Mouse (Mus musculus): ENCODE data around the gene Plcd1. TPM values are rescaled to one million over a fixed set of nuclear protein-coding genes. Genes with fewer than 3 reads are reported as not detected.

The Plcd1 gene
- polyA plus RNA-seq, 1 experiment from 2014 or later = 15.9 TPM

GRCm38 (mm10) chr9:119033111-119033921 lies 60.0 kb downstream of the Plcd1 start:
- Histone ChIP-seq H3K9ac (ENCODE audit: low read depth, low read length) (no peak overlapping the region), H3K27ac (ENCODE audit: low read length) (peak overlapping the region; percentile 77), H3K4me3 (ENCODE audit: low read depth, low read length) (no peak overlapping the region), H3K4me1 (ENCODE audit: control insufficient read depth, insufficient read depth, low read length) (peaks cover 25% of the 10 kb centered on the region), H3K9me3 (replicated peaks; ENCODE audit: control insufficient read depth, low read length, poor library complexity, severe bottlenecking) (no peaks in the 10 kb centered on the region), H3K36me3 (ENCODE audit: control insufficient read depth, insufficient read depth, low read length) (peaks cover 4% of the 10 kb centered on the region; the same call in 1 of the 2 replicates), H3K4me2 (ENCODE audit: low read length) (no peak overlapping the region), H3K27me3 (ENCODE audit: control insufficient read depth, insufficient read depth, low read depth, low read length) (no peaks in the 10 kb centered on the region)
- WGBS = 56% methylated on average over 19 of the region's 19 CpGs
- ATAC-seq = peak; percentile 86

DNA sequence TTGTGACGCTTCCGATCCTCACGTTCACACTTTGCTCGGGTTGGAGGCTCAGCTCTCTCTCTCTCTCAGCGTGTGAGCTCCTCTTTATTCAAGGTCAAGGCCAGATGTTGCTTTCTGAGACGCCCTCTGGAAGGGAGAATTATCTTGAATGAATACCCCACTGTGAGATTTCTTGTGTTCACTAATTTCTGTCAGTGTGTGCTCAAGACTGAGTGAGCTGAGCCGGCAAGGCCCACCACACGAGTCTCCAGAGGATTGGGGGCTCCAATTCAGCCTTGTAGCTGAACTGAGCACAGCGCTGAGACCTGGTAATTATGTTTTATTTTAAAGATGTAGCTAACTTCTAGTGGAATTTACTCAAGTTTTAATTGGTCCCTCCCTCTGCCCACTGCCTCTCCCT lies 60.8 kb downstream of the Plcd1 start:
- 25% methylated on average over 9 of the region's 9 CpGs for WGBS
- ATAC-seq = no peak
- no peak overlapping the region for H3K4me2 ChIP-seq (ENCODE audit: low read length)
- H3K4me1 ChIP-seq (ENCODE audit: control insufficient read depth, insufficient read depth, low read length) = peaks cover 25% of the 10 kb centered on the region
- peak overlapping the region; percentile 2; the same call in 1 of the 2 replicates for H3K27ac ChIP-seq (ENCODE audit: low read length)
- no peaks in the 10 kb centered on the region for H3K27me3 ChIP-seq (ENCODE audit: control insufficient read depth, insufficient read depth, low read depth, low read length)
- H3K9ac ChIP-seq (ENCODE audit: low read depth, low read length) = no peak overlapping the region
- no peaks in the 10 kb centered on the region for H3K36me3 ChIP-seq (ENCODE audit: control insufficient read depth, insufficient read depth, low read length)
- H3K4me3 ChIP-seq (ENCODE audit: low read depth, low read length) = no peak overlapping the region
- no peaks in the 10 kb centered on the region for H3K9me3 ChIP-seq (replicated peaks; ENCODE audit: control insufficient read depth, low read length, poor library complexity, severe bottlenecking)

GRCm38 (mm10) chr9:119031772-119032171 lies 61.5 kb downstream of the Plcd1 start:
- no peak overlapping the region for H3K27ac ChIP-seq (ENCODE audit: low read length)
- H3K4me1 ChIP-seq (ENCODE audit: control insufficient read depth, insufficient read depth, low read length) = peaks cover 25% of the 10 kb centered on the region
- ATAC-seq = no peak

GRCm38 (mm10) chr9:119031038-119031437 lies 62.3 kb downstream of the Plcd1 start:
- Histone ChIP-seq H3K9ac (ENCODE audit: low read depth, low read length) (no peak overlapping the region), H3K27ac (ENCODE audit: low read length) (no peak overlapping the region), H3K36me3 (ENCODE audit: control insufficient read depth, insufficient read depth, low read length) (no peaks in the 10 kb centered on the region), H3K27me3 (ENCODE audit: control insufficient read depth, insufficient read depth, low read depth, low read length) (no peaks in the 10 kb centered on the region), H3K4me3 (ENCODE audit: low read depth, low read length) (no peak overlapping the region), H3K4me2 (ENCODE audit: low read length) (no peak overlapping the region), H3K4me1 (ENCODE audit: control insufficient read depth, insufficient read depth, low read length) (peaks cover 25% of the 10 kb centered on the region), H3K9me3 (replicated peaks; ENCODE audit: control insufficient read depth, low read length, poor library complexity, severe bottlenecking) (no peaks in the 10 kb centered on the region)
- 95% methylated on average over 4 of the region's 4 CpGs for WGBS
- ATAC-seq = no peak

More at GRCm38 (mm10) chr9:119031772-119032171, 61.5 kb downstream of the Plcd1 start:
- no peaks in the 10 kb centered on the region for H3K9me3 ChIP-seq (replicated peaks; ENCODE audit: control insufficient read depth, low read length, poor library complexity, severe bottlenecking)
- 86% methylated on average over 14 of the region's 14 CpGs for WGBS
- no peaks in the 10 kb centered on the region for H3K36me3 ChIP-seq (ENCODE audit: control insufficient read depth, insufficient read depth, low read length)
- no peaks in the 10 kb centered on the region for H3K27me3 ChIP-seq (ENCODE audit: control insufficient read depth, insufficient read depth, low read depth, low read length)
- H3K4me3 ChIP-seq (ENCODE audit: low read depth, low read length) = no peak overlapping the region
- H3K4me2 ChIP-seq (ENCODE audit: low read length) = no peak overlapping the region
- H3K9ac ChIP-seq (ENCODE audit: low read depth, low read length) = no peak overlapping the region

DNA sequence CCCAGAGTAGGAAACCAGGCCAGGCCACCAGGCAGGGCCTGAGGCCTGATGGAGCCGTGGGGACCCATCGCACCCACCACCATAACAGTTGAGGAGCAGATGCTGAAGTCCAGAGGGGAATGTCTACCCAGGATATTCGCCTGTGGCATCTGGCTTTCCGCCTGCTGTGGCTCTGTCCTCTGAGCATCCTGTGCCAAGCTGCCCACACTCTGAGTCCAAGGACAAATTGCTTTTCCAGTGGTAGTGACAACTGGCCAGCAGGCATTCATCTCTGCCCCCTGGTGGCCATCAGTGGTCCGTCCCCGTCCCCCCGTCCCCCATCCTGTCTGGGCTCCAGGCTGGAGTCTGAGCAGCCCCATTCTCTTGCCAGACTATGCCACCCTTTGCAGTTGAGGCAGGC lies 63.7 kb downstream of the Plcd1 start:
- no peak for ATAC-seq
- no peak overlapping the region for H3K9ac ChIP-seq (ENCODE audit: low read depth, low read length)

DNA sequence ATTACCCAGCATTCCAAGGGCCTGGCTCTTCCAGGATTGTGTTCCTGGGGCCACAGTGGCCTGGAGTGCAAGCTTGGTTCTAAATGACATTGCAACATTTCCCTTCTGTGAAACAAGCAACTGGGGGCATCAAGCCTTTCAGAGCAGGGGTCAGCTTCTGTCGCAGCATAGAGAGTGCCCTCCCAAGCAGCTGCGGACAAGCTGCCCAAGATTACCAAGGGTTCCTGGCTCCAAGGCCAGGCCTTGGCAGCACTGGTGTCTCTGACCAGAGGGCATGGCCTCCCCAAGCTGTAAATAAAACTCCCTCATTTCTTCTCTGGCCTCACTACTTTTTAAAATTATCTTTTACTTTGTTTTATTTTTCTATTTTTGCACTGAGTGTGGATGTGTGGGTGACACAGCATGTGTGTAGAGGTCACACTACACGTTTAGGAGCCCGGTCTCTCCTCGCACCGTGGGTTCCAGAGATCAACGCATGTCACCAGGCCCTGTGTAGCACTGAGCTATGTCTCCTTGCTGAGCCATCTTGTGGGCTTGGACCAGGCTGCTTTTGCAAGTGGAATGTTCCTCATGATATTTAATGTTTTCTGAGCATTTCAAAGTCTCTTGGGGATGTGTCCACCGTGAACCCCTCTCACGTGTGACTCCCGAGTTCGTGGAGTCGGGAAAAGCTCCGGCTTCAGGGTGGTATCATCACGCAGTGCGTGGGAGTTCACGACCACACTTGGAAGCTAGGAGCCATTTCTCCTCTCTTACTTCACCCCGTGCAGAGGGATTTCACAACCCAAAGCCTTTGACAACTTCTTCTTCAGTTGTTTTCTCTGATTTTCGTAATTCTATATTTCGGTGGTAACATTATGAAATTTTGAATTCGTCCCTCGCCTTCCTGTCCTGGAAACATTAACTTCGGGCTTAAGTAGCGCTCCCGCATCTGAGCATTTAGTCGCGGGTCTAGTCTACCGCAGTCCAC lies 64.8 kb downstream of the Plcd1 start:
- ATAC-seq = no peak
- H3K9ac ChIP-seq (ENCODE audit: low read depth, low read length) = no peak overlapping the region
- no peak overlapping the region for H3K27ac ChIP-seq (ENCODE audit: low read length)
- H3K9me3 ChIP-seq (replicated peaks; ENCODE audit: control insufficient read depth, low read length, poor library complexity, severe bottlenecking) = no peaks in the 10 kb centered on the region
- H3K4me2 ChIP-seq (ENCODE audit: low read length) = no peak overlapping the region
- no peaks in the 10 kb centered on the region for H3K36me3 ChIP-seq (ENCODE audit: control insufficient read depth, insufficient read depth, low read length)
- H3K4me3 ChIP-seq (ENCODE audit: low read depth, low read length) = no peak overlapping the region
- 98% methylated on average over 27 of the region's 27 CpGs for WGBS
- peaks cover 12% of the 10 kb centered on the region; the same call in 1 of the 2 replicates for H3K4me1 ChIP-seq (ENCODE audit: control insufficient read depth, insufficient read depth, low read length)
- H3K27me3 ChIP-seq (ENCODE audit: control insufficient read depth, insufficient read depth, low read depth, low read length) = no peaks in the 10 kb centered on the region

More for the DNA sequence above, 63.7 kb downstream of the Plcd1 start:
- 63% methylated on average over 7 of the region's 7 CpGs for WGBS
- no peaks in the 10 kb centered on the region for H3K27me3 ChIP-seq (ENCODE audit: control insufficient read depth, insufficient read depth, low read depth, low read length)
- H3K27ac ChIP-seq (ENCODE audit: low read length) = no peak overlapping the region
- H3K36me3 ChIP-seq (ENCODE audit: control insufficient read depth, insufficient read depth, low read length) = no peaks in the 10 kb centered on the region
- H3K4me1 ChIP-seq (ENCODE audit: control insufficient read depth, insufficient read depth, low read length) = peaks cover 20% of the 10 kb centered on the region
- no peak overlapping the region for H3K4me2 ChIP-seq (ENCODE audit: low read length)
- H3K9me3 ChIP-seq (replicated peaks; ENCODE audit: control insufficient read depth, low read length, poor library complexity, severe bottlenecking) = no peaks in the 10 kb centered on the region
- no peak overlapping the region for H3K4me3 ChIP-seq (ENCODE audit: low read depth, low read length)

DNA sequence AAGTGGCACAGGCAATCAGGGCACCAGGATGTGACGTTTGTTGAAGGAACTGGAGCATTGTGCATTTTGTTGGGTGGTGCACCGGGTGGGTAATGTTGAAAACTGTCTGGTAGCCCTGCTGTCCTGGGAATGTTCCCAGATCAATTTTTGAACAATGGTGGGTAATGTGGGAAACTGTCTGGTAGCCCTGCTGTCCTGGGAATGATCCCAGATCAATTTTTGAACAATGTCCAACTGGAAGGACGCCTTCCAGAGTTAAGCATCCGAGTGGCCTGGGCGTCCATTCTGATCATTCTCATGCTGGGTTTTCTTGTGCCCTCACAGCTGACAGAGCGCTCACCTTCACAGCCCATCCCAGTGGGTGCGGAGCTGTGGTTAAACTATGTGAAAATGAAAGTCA lies 66.0 kb downstream of the Plcd1 start:
- H3K9me3 ChIP-seq (replicated peaks; ENCODE audit: control insufficient read depth, low read length, poor library complexity, severe bottlenecking) = no peaks in the 10 kb centered on the region
- peaks cover 1% of the 10 kb centered on the region; the same call in 1 of the 2 replicates for H3K4me1 ChIP-seq (ENCODE audit: control insufficient read depth, insufficient read depth, low read length)
- no peaks in the 10 kb centered on the region for H3K27me3 ChIP-seq (ENCODE audit: control insufficient read depth, insufficient read depth, low read depth, low read length)
- no peak for ATAC-seq
- H3K4me2 ChIP-seq (ENCODE audit: low read length) = no peak overlapping the region
- no peak overlapping the region for H3K27ac ChIP-seq (ENCODE audit: low read length)
- WGBS = 88% methylated on average over 7 of the region's 7 CpGs
- H3K36me3 ChIP-seq (ENCODE audit: control insufficient read depth, insufficient read depth, low read length) = no peaks in the 10 kb centered on the region
- H3K4me3 ChIP-seq (ENCODE audit: low read depth, low read length) = no peak overlapping the region
- H3K9ac ChIP-seq (ENCODE audit: low read depth, low read length) = no peak overlapping the region

DNA sequence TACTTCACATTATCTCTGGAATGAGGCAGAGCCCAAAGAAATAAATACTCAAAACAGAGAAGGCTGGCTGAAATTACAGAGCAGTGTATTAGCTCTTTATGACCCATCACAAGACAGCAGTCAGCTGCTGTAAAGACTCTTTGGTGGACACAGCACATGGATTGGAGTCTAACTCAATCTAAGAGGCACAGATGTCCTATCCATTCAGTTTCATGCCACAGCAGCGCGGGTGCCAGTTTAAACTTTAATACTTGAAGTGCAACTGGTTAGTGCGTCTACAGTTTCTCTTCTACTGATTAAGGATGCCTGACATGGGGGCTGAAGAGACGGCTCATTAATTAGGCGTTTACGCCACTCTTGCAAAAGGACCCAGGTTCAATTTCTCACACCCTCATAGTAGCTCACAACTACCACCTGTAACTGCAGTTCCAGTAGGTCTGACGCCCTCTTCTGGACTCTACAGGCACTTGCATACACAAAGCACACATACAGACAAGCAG lies 67.4 kb downstream of the Plcd1 start:
- Histone ChIP-seq H3K27me3 (ENCODE audit: control insufficient read depth, insufficient read depth, low read depth, low read length) (no peaks in the 10 kb centered on the region), H3K36me3 (ENCODE audit: control insufficient read depth, insufficient read depth, low read length) (no peaks in the 10 kb centered on the region), H3K4me1 (ENCODE audit: control insufficient read depth, insufficient read depth, low read length) (no peaks in the 10 kb centered on the region), H3K9ac (ENCODE audit: low read depth, low read length) (no peak overlapping the region), H3K4me2 (ENCODE audit: low read length) (no peak overlapping the region), H3K4me3 (ENCODE audit: low read depth, low read length) (no peak overlapping the region), H3K9me3 (replicated peaks; ENCODE audit: control insufficient read depth, low read length, poor library complexity, severe bottlenecking) (no peaks in the 10 kb centered on the region), H3K27ac (ENCODE audit: low read length) (no peak overlapping the region)
- no peak for ATAC-seq
- 90% methylated on average over 7 of the region's 7 CpGs for WGBS

All from midbrain, embryonic 16.5 days (tissue).